In genomic region chr2:65441566-65441965, GRCm38 (mm10) we compare ENCODE assay signal across 9 mouse cellular contexts.
DNase-seq lines count a peak whose midpoint lies in the region; ATAC-seq and TF ChIP-seq lines count a peak whose summit lies in the region.
"Had no signal": no experiment of that assay in that cellular context is flagged by ENCODE, and none has a peak within 500 bp of the region (broad histone marks: within the 10 kb centered on the region; RNA-seq: fewer than 3 reads in every experiment).

No protein-coding gene starts in this region.

- H3K9ac ChIP-seq in hindbrain, embryonic 16.5 days (ENCODE audit: low read depth, low read length): no peak overlapping the region
- H3K9ac ChIP-seq: limb, embryonic 15.5 days had no signal

- ATAC-seq in hindbrain, embryonic 16.5 days: peak; percentile 67
- ATAC-seq in activated CD4-positive, CD25-positive, alpha-beta regulatory T cell, adult 4 months: no peak

- H3K27me3 ChIP-seq in hindbrain, embryonic 16.5 days (replicated peaks; ENCODE audit: control insufficient read depth, insufficient read depth, low read length): no peaks in the 10 kb centered on the region
- H3K27me3 ChIP-seq in hindbrain, embryonic 10.5 days (ENCODE audit: insufficient read depth, poor library complexity, severe bottlenecking): no peaks in the 10 kb centered on the region
- H3K27me3 ChIP-seq: limb, embryonic 15.5 days had no signal

- WGBS in hindbrain, embryonic 16.5 days: 29% methylated on average over 5 of the region's 5 CpGs
- 65% methylated on average over 5 of the region's 5 CpGs for WGBS in hindbrain, embryonic 10.5 days

- DNase-seq in hindbrain, embryonic 10.5 days (ENCODE audit: low spot score): no peak
- peak; percentile 88 for DNase-seq in Muller cell, postnatal 12 days (ENCODE audit: inconsistent ontology term)
- DNase-seq in heart, adult 9 months (ENCODE audit: low spot score in 2 of 2): peak; percentile 52 to 65
- peak; percentile 49 to 51 for DNase-seq in layer of hippocampus, adult 2 months (ENCODE audit: low spot score in 2 of 2)
- no peak for DNase-seq in T-cell, adult 2 months (ENCODE audit: low spot score)
- no peak for DNase-seq in retina, embryonic 14.5 days (ENCODE audit: low spot score)

- no peak overlapping the region for H3K4me3 ChIP-seq in hindbrain, embryonic 16.5 days (ENCODE audit: low read length)
- no peak overlapping the region for H3K4me3 ChIP-seq in hindbrain, embryonic 10.5 days
- 0 out of 2 replicates have a peak overlapping the region, but pooled peaks have one; percentile 11 for H3K4me3 ChIP-seq in layer of hippocampus, adult 2 months
- H3K4me3 ChIP-seq: limb, embryonic 15.5 days had no signal

- no peaks in the 10 kb centered on the region for H3K36me3 ChIP-seq in hindbrain, embryonic 16.5 days (ENCODE audit: control insufficient read depth, insufficient read depth, low read length)
- H3K36me3 ChIP-seq in hindbrain, embryonic 10.5 days: no peaks in the 10 kb centered on the region
- H3K36me3 ChIP-seq: limb, embryonic 15.5 days had no signal

- H3K4me1 ChIP-seq in hindbrain, embryonic 16.5 days (ENCODE audit: control insufficient read depth, insufficient read depth, low read depth, low read length): peaks cover 6% of the 10 kb centered on the region
- 0 out of 2 replicates have a peak, but pooled peaks cover 8% of the 10 kb centered on the region for H3K4me1 ChIP-seq in hindbrain, embryonic 10.5 days (replicated peaks)
- H3K4me1 ChIP-seq: limb, embryonic 15.5 days had no signal

- TF ChIP-seq CTCF in layer of hippocampus, adult 2 months (conservative IDR thresholded peaks at IDR 0.05): no peak

- no peaks in the 10 kb centered on the region for H3K9me3 ChIP-seq in hindbrain, embryonic 16.5 days (ENCODE audit: control insufficient read depth, low read length)
- H3K9me3 ChIP-seq in hindbrain, embryonic 10.5 days: no peaks in the 10 kb centered on the region
- H3K9me3 ChIP-seq: limb, embryonic 15.5 days had no signal

- H3K27ac ChIP-seq in hindbrain, embryonic 16.5 days (ENCODE audit: low read depth, low read length): no peak overlapping the region
- H3K27ac ChIP-seq in hindbrain, embryonic 10.5 days: no peak overlapping the region
- peak overlapping the region; percentile 91 for H3K27ac ChIP-seq in layer of hippocampus, adult 2 months
- H3K27ac ChIP-seq: limb, embryonic 15.5 days had no signal

- no peak overlapping the region for H3K4me2 ChIP-seq in hindbrain, embryonic 16.5 days (ENCODE audit: low read length)
- H3K4me2 ChIP-seq: limb, embryonic 15.5 days had no signal

Comparison
In these comparisons a context has a peak if more than half of its experiments do, and no peak if none do; other contexts are left out.
1. DNase-seq: peak in Muller cell, postnatal 12 days (single experiment), heart, adult 9 months (2 of 2) and layer of hippocampus, adult 2 months (2 of 2); none in hindbrain, embryonic 10.5 days (single experiment), T-cell, adult 2 months (single experiment) and retina, embryonic 14.5 days (single experiment).